Mouse (Mus musculus) left cerebral cortex, postnatal 10 days (tissue): ENCODE data around the gene Sobp. TPM values are rescaled to one million over a fixed set of nuclear protein-coding genes. Genes with fewer than 3 reads are reported as not detected.

ENCODE experiments used
- DNase-seq, 2 experiments: peaks; one replicate each; pipeline ENCODE4 v3.0.0; 2021 to 2022; ENCODE audit warnings: low spot score in 2 of 2, mixed read lengths in 1 of 2; ENCODE audit errors: extremely low spot score in 1 of 2
- intact Hi-C: fragments of 180-260 bp; cut with DNase I; formaldehyde crosslinking; loops from one replicate; pipeline ENCODE4 v1.15.1; 2025
- total RNA-seq, 2 experiments: library from RNA; stranded (reverse); gene quantifications; 2 replicates each; pipeline ENCODE4 v1.2.3; 2021

Sobp gene
- total RNA-seq, 2 experiments from 2014 or later, result 107 to 112 TPM

DNA sequence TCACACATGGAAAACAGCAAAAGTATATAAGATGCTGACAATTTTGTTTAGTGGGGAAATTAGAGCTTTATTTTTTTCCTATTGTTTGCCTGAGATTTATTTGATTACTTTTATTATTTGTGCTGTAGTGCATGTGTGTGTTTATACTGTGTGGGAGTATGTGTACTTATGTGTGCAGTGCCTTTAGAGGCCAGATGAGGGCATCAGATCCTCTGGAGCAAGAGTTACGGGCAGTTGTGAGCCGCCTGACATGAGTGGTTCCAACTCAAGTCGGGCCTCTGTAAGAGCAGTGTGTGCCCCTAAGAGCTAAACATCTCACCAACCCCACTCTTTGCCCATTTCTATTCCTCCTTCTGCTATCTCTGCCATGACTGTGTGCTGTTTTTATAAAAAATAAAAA, 7.5 kb downstream of the Sobp start:
- no peak for DNase-seq
- intact Hi-C loops, result no loop called here

GRCm38 (mm10) chr10:43166146-43166545, 8.2 kb downstream of the Sobp start:
- intact Hi-C loops, result no loop called here

DNA sequence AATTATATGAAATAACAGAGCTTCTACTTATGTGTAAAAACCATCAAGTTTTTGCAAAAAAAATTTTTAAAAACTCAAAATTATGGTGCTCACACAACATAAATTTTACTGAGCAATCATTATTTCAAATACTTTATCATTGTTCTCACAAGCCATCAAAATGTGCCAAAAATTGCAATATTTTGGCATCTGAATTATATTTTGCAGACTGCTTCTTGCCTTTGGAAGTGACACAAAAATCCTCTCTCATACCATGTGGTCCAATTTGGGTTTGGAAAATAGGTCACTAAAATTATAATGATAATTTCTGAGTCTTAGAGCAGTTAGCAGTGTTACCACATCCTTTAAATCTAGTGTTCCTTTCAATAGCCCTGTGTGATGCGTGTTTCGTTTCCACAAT, 9.9 kb downstream of the Sobp start:
- intact Hi-C loops, result no loop called here
- DNase-seq, result no peak

More at GRCm38 (mm10) chr10:43166146-43166545, 8.2 kb downstream of the Sobp start:
- DNase-seq, result no peak

DNA sequence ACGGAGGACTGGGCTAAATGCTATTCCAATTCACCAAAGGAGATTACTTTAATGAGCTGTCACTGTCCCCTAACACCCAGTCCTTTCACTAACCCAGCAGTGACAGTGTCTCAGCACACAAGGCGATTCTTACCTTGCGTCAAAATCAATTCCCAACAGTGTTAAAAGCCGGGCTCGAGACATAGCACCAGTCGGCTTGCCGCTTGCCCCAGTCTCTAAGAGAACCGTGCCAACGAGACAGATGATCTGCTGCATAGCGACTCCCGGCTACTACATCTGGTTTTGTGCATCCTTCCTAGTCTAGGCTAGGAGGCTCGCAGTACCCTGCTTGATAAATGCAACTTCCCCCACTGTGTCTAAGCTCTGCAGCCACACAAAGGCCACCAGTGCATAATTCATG, 12.0 kb downstream of the Sobp start:
- intact Hi-C loops, result no loop called here
- no peak for DNase-seq

DNA sequence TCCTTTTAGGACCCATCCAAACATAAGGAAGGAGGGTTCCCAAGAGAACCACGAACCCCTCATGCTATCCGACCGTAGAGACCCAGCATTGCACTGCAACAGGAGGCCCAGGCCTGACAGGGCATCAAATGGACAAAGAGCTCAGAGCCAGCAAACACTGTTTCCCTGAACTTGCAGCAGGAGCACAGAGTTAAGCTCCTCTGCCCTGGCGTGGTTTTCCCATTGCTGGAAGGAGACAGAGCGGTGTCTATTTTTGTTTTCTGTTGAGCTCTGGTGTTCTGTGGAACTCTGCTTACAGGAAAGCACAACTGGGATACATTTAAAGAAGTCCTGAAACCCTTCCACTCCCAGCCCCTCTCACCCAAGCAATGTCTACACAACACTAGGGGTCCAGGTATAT, 15.0 kb downstream of the Sobp start:
- intact Hi-C loops, result no loop called here
- no peak for DNase-seq

DNA sequence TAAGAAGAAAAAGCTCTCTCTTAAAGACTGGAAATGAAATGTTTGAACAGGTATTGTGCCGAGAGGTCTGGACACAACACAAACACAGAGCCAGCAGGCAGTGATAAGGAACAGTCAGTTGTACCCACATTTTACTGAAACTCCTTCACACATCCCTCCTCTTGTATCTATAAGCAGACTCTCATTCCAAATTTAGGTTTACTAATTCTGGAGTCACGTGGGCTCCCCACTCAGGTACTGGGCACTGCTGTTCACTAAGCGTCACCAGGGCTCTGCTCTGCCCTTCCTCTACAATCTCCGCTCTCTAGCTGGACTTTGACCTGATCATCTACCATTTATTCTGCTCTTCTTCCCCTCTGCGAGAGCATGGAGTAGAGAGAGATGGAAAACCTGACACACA, 15.4 kb downstream of the Sobp start:
- no peak for DNase-seq
- intact Hi-C loops, result no loop called here

DNA sequence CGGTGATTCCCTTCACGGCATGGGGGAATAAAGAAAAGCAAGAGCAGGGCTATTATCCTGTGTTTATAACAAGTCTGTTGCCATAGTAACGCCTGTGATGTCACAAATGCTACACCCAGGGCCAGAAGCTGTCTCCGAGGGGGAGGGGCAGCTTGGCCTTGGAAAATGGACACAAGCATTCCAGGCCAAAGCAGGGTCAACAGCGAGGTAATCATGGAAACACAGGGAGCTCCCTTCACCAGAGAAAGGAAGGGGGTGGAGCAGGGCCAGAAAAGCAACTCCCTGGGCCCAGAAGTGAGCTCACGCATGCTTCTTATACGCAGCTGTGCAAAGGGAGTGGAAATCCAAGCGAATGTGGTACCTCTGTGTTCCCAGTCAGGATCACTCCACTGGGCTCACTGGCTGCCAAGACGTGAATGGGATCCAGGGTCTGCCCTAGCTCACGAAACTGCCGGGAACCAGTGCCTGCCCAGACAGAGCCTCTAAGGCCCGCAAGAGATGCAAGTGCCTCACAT, 19.2 kb downstream of the Sobp start:
- intact Hi-C loops, result no loop called here
- peak; percentile 49 to 86 for DNase-seq

DNA sequence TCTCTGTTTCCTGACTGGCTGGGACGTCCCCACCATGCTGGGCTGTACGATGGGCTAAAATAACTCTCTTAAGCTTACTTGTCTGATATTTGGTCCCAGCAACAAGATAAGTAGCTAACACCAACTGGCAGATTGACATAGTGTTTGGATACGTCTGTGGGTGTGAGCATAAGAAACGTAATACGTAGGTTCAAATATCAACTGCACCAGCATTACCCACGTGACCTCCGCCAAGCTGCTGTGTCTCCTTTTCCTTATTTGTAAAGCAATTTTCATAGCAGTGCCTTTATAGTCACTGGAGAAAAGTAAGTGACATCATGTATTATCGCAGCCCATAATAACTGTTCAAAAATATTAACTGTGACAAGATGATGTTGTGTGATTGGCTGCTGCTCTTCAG, 21.7 kb downstream of the Sobp start:
- intact Hi-C loops, result no loop called here
- DNase-seq, result no peak

DNA sequence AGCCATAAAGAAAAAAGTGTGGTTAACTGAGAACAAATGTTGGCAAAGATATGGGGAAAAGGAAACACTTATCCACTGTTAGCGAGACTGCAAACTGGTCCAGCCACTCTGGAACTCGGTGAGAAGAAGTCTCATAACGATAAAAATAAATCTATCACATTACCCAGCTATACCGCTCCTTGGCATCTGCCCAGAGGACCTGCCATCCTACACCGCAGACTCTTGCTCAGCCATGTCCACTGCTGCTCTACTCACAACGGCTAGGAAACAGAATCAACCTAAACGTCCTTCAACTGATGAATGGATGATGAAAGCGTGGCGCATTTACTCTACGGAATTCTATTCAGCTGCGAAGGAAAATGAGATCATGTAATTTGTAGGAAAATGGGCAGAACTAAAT, 25.9 kb downstream of the Sobp start:
- intact Hi-C loops, result no loop called here
- no peak for DNase-seq

DNA sequence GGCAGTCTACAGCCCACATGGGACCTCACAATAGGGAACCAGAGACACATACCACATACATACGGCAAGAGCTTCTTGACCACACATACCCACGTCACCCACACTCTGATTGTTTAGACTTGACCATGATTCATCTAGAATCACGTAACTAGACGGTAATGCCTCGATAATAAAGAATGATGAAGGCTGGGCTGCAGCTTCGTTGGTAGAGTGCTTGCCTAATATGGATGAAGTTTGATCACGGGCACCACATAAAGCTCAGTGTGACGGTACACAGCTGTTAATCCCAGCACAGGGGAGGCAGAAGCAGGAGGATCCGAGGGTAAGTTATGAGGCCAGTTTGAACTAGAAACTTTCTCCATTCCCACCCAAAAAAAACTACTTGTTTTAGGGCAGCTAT, 31.2 kb downstream of the Sobp start:
- no peak for DNase-seq
- intact Hi-C loops, result no loop called here

DNA sequence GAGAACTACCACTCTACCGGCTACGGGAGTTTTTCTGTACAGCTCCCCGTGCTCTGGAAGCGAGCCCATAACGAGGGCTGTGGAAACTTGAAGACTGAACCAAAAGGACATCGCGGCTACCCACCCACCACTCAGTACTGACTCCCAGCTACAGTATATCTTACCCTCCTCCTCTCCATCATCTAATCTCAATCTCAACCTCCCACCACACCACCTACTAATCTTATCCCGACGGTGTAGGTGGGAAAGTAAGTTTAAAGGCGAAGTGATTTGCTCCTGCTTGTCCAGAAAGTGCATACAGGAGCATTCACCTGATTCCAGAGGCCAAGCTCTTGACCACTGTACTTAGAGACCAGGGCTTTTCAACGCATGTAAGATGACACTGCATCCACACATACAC, 40.3 kb downstream of the Sobp start:
- intact Hi-C loops, result no loop called here
- no peak for DNase-seq

GRCm38 (mm10) chr10:43128750-43129149, 45.6 kb downstream of the Sobp start:
- no peak for DNase-seq

GRCm38 (mm10) chr10:43124561-43124960, 49.8 kb downstream of the Sobp start:
- no peak for DNase-seq

More at GRCm38 (mm10) chr10:43128750-43129149, 45.6 kb downstream of the Sobp start:
- intact Hi-C loops, result no loop called here

GRCm38 (mm10) chr10:43124156-43124555, 50.2 kb downstream of the Sobp start:
- DNase-seq, result no peak
- intact Hi-C loops, result no loop called here

More at GRCm38 (mm10) chr10:43124561-43124960, 49.8 kb downstream of the Sobp start:
- intact Hi-C loops, result no loop called here

DNA sequence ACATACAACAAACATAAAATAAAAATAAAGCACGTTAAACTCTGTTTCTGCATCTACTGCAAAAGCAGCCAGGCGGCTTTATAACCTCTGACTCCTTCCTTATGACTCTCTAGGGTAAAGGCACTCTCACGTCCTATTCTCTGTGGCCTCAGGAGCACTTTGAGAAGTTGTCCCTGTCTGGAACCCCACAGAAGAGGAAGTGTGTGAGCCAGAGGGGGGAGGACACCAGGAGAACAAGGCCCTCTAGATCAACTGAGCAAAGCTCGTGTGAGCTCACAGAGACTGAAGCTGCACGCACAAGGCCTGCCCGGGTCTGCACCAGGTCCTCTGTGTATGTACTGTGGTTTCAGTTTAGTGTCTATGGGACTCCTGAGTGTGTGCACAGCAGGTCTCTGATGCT, 50.9 kb downstream of the Sobp start:
- intact Hi-C loops, result no loop called here

DNA sequence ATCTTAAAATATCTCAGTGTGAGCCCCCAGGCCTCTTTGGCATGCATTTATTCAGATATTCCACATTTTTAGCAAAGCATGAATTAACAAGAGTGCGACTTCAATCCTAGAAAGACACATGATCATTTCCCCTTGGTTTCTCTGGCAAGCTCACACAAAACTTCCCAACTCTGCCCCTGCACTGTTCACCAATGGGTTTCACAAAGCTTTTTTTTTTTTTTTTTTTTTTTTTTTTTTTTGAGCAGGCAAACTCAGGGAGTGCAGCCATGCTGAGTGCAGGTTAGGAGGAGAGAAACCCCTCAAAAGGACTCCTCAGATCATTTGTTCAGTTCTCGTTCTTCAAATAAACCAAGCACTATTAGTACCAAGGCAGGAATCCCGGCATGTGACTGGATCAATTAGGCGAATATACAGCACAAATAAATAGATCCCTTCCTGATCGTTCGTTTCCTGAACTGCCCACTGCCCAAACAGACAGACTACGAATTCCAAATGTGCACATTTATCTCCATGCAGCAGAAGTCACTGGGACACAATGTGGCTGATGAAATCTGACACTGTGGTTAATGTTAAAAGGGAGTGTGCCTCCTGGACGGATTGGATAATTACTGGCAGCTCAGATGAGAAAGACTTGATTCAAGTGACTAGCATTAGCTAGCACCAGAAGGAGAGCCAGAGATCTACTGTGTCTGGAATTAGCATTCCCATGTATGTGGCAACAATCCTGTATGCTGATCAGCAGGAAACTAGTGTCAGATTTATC, 53.5 kb downstream of the Sobp start:
- intact Hi-C loops, result no loop called here
- no peak for DNase-seq

More for the DNA sequence above, 50.9 kb downstream of the Sobp start:
- no peak for DNase-seq

DNA sequence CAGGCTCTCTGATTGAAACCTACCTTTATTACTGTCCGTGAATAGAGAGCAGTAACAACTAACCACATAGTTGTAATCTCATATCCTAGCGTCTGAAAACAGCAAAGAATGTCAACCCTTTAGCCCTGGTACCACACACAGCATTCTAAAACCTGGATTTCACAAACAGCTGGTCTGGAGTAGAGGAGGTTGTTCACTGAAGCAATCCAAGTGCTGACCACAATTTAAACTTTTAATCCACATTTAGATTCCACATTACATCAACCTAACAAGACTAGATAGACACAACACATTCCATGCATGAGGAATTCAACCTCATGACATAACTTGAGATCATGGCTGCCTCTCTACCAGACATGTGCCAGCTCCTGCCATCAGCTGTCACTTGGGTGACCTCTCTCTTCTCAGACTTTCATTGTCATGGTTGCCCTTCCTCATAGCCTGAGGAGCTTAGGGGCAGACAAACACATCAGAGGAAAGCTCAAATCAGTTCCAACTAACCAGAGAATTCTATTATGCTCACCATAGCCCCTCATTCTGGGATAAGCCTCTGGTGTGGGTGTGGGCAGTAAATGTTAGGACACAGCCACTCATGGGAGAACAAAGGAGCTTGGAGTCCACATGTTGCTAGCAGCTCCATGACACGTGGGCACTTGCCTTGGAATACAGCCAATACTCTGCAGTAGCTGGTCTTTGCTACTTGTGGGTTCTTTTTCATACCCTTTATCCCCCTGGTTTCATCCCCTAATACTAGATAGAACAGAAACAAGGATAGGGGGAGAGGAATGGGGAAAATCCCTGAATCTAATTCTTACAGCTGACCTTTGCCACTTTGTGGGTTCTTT, 58.0 kb downstream of the Sobp start:
- DNase-seq, result no peak
- intact Hi-C loops, result no loop called here

- intact Hi-C loops, result no loop called here
- DNase-seq, result peak in 1 of 2 experiments; percentile 8
These were observed 62.0 kb downstream of the Sobp start for GRCm38 (mm10) chr10:43112296-43112695.

DNA sequence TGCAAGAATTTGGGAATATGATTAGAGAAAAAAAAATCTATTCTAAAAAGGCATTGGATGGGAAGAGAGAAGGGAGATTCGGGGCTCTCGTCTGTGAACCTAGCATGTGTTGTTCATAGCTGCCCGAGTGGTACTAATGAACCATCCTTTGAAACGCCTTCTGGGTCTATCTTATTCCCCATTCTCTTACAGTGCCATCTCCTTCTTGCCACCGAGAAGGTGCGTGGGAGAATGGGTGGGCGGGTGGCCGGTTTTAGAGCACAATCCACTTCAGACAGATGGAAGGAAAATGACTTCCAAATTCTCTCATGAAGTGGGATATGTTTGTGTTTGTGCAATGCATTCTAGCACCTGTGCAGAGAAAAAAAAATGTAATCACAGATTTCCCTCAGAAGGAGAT, 67.7 kb downstream of the Sobp start:
- intact Hi-C loops, result no loop called here
- peak in 1 of 2 experiments; percentile 57 for DNase-seq

- intact Hi-C loops, result no loop called here
- DNase-seq, result no peak
These were observed 68.1 kb downstream of the Sobp start for GRCm38 (mm10) chr10:43106196-43106595.
